Mouse (Mus musculus): ENCODE measurements around the gene 6030452D12Rik.

The 6030452D12Rik gene

DNA sequence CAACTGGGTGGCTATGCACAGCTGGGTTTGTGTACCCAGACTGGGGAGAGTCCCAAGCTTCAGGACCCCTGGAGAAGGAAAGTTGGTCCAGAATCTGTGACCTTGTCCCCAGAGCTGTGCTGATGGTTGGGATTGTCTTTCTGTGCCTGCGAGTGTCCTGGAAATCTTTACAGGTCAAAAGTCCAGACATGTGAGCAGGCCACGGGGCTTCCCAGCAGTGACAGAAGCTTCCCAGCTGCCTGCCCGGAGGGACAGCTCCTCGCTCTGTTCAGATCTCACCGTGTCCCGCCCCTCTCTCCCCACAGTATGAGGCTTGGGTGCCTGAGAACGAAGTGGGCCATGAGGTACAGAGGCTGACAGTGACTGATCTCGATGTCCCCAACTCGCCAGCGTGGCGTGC, 40.7 kb downstream of the 6030452D12Rik start:
- TF ChIP-seq POU5F1 (IDR thresholded peaks at IDR 0.05; ENCODE audit: borderline replicate concordance, low read length) (no peak), NANOG (IDR thresholded peaks at IDR 0.05; ENCODE audit: borderline replicate concordance, low read length) (no peak), CTCF (conservative IDR thresholded peaks at IDR 0.05; ENCODE audit: low read length) (no peak)
- peaks cover 50% of the 10 kb centered on the region for H3K4me1 ChIP-seq (replicated peaks; ENCODE audit: low read depth, low read length)
- no peaks in the 10 kb centered on the region for H3K27me3 ChIP-seq (ENCODE audit: insufficient read depth, low read length)
- no peaks in the 10 kb centered on the region for H3K9me3 ChIP-seq (ENCODE audit: low read length)
- peaks cover 95% of the 10 kb centered on the region for H3K36me3 ChIP-seq (ENCODE audit: insufficient read depth, low read length)
- peak overlapping the region; percentile 29 for H3K4me3 ChIP-seq (replicated peaks; ENCODE audit: low read length)

- TF ChIP-seq CTCF (conservative IDR thresholded peaks at IDR 0.05; ENCODE audit: low read length) (no peak), POU5F1 (IDR thresholded peaks at IDR 0.05; ENCODE audit: borderline replicate concordance, low read length) (no peak), NANOG (IDR thresholded peaks at IDR 0.05; ENCODE audit: borderline replicate concordance, low read length) (no peak)
- H3K36me3 ChIP-seq (ENCODE audit: insufficient read depth, low read length): peaks cover 96% of the 10 kb centered on the region
Measured at GRCm38 (mm10) chr8:106543043-106543442, 42.7 kb downstream of the 6030452D12Rik start.

DNA sequence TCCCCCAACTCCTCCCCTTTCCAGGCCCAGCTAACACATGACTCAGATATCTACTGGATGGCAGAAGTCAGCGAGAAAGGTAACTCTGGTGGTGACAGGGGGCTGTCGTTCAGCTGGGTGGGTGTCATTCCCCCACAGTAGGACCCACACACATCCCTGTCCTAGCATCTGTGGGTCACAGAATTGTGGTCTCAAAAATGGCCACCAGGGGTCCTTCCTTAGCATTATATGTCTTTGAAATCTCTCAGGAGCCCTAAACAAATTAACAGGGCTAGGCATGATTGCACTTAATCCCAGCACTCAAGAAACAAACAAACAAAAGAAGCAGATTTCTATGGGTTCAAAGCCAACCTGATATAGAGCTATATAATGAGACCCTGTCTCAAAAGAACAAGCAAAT, 44.8 kb downstream of the 6030452D12Rik start:
- Histone ChIP-seq H3K27me3 (ENCODE audit: insufficient read depth, low read length) (no peaks in the 10 kb centered on the region), H3K36me3 (ENCODE audit: insufficient read depth, low read length) (peaks cover 94% of the 10 kb centered on the region), H3K4me1 (replicated peaks; ENCODE audit: low read depth, low read length) (peaks cover 14% of the 10 kb centered on the region), H3K9me3 (ENCODE audit: low read length) (no peaks in the 10 kb centered on the region), H3K4me3 (replicated peaks; ENCODE audit: low read length) (no peak overlapping the region)
- TF ChIP-seq CTCF (conservative IDR thresholded peaks at IDR 0.05; ENCODE audit: low read length) (peak; percentile 55), NANOG (IDR thresholded peaks at IDR 0.05; ENCODE audit: borderline replicate concordance, low read length) (no peak), POU5F1 (IDR thresholded peaks at IDR 0.05; ENCODE audit: borderline replicate concordance, low read length) (no peak)

More at GRCm38 (mm10) chr8:106543043-106543442, 42.7 kb downstream of the 6030452D12Rik start:
- H3K9me3 ChIP-seq (ENCODE audit: low read length): no peaks in the 10 kb centered on the region
- no peak overlapping the region for H3K4me3 ChIP-seq (replicated peaks; ENCODE audit: low read length)
- H3K4me1 ChIP-seq (replicated peaks; ENCODE audit: low read depth, low read length): peaks cover 35% of the 10 kb centered on the region
- no peaks in the 10 kb centered on the region for H3K27me3 ChIP-seq (ENCODE audit: insufficient read depth, low read length)

DNA sequence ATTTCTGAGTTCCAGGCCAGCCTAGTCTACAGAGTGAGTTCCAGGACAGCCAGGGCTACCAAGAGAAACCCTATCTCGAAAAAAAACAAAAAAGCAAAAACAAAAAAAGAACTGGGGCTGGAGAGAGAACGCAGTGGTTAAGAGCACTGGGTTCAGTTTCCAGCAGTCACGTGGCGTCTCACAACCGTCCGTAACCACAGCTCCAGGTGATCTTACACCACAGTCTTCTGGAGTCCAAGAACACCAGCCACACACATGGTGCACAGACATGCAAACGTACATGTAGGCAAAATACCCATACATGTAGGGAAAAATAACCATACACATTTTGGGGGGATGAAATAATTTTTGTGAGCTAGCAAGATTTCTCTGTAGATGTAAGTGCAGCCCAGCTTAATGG, 46.4 kb downstream of the 6030452D12Rik start:
- Histone ChIP-seq H3K4me1 (replicated peaks; ENCODE audit: low read depth, low read length) (no peaks in the 10 kb centered on the region), H3K4me3 (replicated peaks; ENCODE audit: low read length) (no peak overlapping the region), H3K36me3 (ENCODE audit: insufficient read depth, low read length) (peaks cover 94% of the 10 kb centered on the region), H3K9me3 (ENCODE audit: low read length) (no peaks in the 10 kb centered on the region), H3K27me3 (ENCODE audit: insufficient read depth, low read length) (no peaks in the 10 kb centered on the region)
- TF ChIP-seq NANOG (IDR thresholded peaks at IDR 0.05; ENCODE audit: borderline replicate concordance, low read length) (no peak), POU5F1 (IDR thresholded peaks at IDR 0.05; ENCODE audit: borderline replicate concordance, low read length) (no peak), CTCF (conservative IDR thresholded peaks at IDR 0.05; ENCODE audit: low read length) (no peak)

GRCm38 (mm10) chr8:106548366-106548936, 48.1 kb downstream of the 6030452D12Rik start:
- Histone ChIP-seq H3K9me3 (ENCODE audit: low read length) (no peaks in the 10 kb centered on the region), H3K4me1 (replicated peaks; ENCODE audit: low read depth, low read length) (no peaks in the 10 kb centered on the region), H3K27me3 (ENCODE audit: insufficient read depth, low read length) (no peaks in the 10 kb centered on the region), H3K4me3 (replicated peaks; ENCODE audit: low read length) (no peak overlapping the region), H3K36me3 (ENCODE audit: insufficient read depth, low read length) (peaks cover 95% of the 10 kb centered on the region)
- no peak for TF ChIP-seq CTCF (conservative IDR thresholded peaks at IDR 0.05; ENCODE audit: low read length)
- TF ChIP-seq NANOG (IDR thresholded peaks at IDR 0.05; ENCODE audit: borderline replicate concordance, low read length): no peak
- TF ChIP-seq POU5F1 (IDR thresholded peaks at IDR 0.05; ENCODE audit: borderline replicate concordance, low read length): no peak

DNA sequence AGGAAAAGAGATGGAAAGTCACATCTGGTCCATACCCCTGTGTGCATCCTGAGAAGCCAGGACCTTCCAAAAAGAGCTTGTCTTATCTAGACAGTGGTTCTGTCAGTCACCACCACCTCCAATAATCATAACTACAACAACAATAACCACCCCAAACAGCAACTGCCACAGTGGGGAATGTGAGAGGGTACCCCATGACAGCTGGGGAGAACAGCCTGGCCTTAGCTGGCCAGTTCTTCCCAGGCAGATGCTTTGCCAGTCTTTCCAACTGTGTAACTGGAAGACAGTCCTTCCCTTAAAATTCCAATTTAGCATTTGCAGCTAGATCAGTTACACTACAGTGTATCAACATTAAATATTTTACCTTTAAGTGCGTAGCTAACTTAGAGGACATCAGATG, 50.6 kb downstream of the 6030452D12Rik start:
- H3K27me3 ChIP-seq (ENCODE audit: insufficient read depth, low read length): no peaks in the 10 kb centered on the region
- H3K4me3 ChIP-seq (replicated peaks; ENCODE audit: low read length): no peak overlapping the region
- no peak for TF ChIP-seq CTCF (conservative IDR thresholded peaks at IDR 0.05; ENCODE audit: low read length)
- no peak for TF ChIP-seq POU5F1 (IDR thresholded peaks at IDR 0.05; ENCODE audit: borderline replicate concordance, low read length)
- TF ChIP-seq NANOG (IDR thresholded peaks at IDR 0.05; ENCODE audit: borderline replicate concordance, low read length): no peak
- peaks cover 10% of the 10 kb centered on the region for H3K4me1 ChIP-seq (replicated peaks; ENCODE audit: low read depth, low read length)
- peaks cover 7% of the 10 kb centered on the region for H3K9me3 ChIP-seq (ENCODE audit: low read length)
- peaks cover 83% of the 10 kb centered on the region for H3K36me3 ChIP-seq (ENCODE audit: insufficient read depth, low read length)

DNA sequence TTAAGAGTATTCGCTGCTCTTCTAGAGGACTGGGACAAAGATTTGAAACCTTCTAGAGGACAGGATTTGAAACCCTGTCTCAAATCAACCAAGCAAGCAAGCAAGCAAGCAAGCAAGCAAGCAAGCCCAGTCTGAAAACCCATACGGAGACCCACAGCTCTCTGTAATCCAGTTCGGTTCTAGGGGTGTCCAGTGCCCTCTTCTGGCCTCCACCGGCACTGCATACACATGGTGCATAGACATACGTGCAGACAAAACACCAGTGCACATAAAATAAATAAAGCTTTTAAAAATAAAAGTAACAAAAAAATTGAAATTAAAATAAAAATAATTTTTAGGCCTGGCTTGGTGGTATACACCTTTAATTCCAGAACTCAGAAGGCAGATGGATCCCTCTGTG, 53.7 kb downstream of the 6030452D12Rik start:
- Histone ChIP-seq H3K27me3 (ENCODE audit: insufficient read depth, low read length) (no peaks in the 10 kb centered on the region), H3K4me3 (replicated peaks; ENCODE audit: low read length) (no peak overlapping the region), H3K9me3 (ENCODE audit: low read length) (peaks cover 10% of the 10 kb centered on the region), H3K36me3 (ENCODE audit: insufficient read depth, low read length) (peaks cover 65% of the 10 kb centered on the region), H3K4me1 (replicated peaks; ENCODE audit: low read depth, low read length) (peaks cover 29% of the 10 kb centered on the region)
- TF ChIP-seq POU5F1 (IDR thresholded peaks at IDR 0.05; ENCODE audit: borderline replicate concordance, low read length) (no peak), CTCF (conservative IDR thresholded peaks at IDR 0.05; ENCODE audit: low read length) (peak; percentile 86)

- H3K9me3 ChIP-seq (ENCODE audit: low read length): peaks cover 10% of the 10 kb centered on the region
- H3K36me3 ChIP-seq (ENCODE audit: insufficient read depth, low read length): peaks cover 43% of the 10 kb centered on the region
- H3K4me3 ChIP-seq (replicated peaks; ENCODE audit: low read length): no peak overlapping the region
- TF ChIP-seq CTCF (conservative IDR thresholded peaks at IDR 0.05; ENCODE audit: low read length) (no peak), NANOG (IDR thresholded peaks at IDR 0.05; ENCODE audit: borderline replicate concordance, low read length) (no peak), POU5F1 (IDR thresholded peaks at IDR 0.05; ENCODE audit: borderline replicate concordance, low read length) (no peak)
- H3K4me1 ChIP-seq (replicated peaks; ENCODE audit: low read depth, low read length): peaks cover 45% of the 10 kb centered on the region
- no peaks in the 10 kb centered on the region for H3K27me3 ChIP-seq (ENCODE audit: insufficient read depth, low read length)
Measured at GRCm38 (mm10) chr8:106556068-106556645, 55.8 kb downstream of the 6030452D12Rik start.
